Mouse (Mus musculus): ENCODE results near the gene Otx2. TPM values are rescaled to one million over a fixed set of nuclear protein-coding genes. Genes with fewer than 3 reads are reported as not detected.
A peak's percentile ranks its signal among the peaks of the same experiment; 100 is the strongest.

Otx2 gene
- polyA plus RNA-seq, 1 experiment from 2014 or later = 0.33 TPM

GRCm38 (mm10) chr14:48707844-48708383 lies 34.3 kb upstream of the Otx2 start:
- DNase-seq (ENCODE audit: low spot score) (no peak), ATAC-seq (ENCODE audit: insufficient read depth, low FRiP score, low TSS enrichment) (no peak)
- WGBS = 4% methylated on average over 6 of the region's 6 CpGs
- Histone ChIP-seq H3K36me3 (ENCODE audit: control insufficient read depth, insufficient read depth, low read length) (no peaks in the 10 kb centered on the region), H3K9ac (ENCODE audit: low read length) (no peak overlapping the region), H3K4me3 (ENCODE audit: low read depth, low read length) (no peak overlapping the region), H3K4me2 (ENCODE audit: low read depth) (no peak overlapping the region), H3K27ac (ENCODE audit: low read depth, low read length) (no peak overlapping the region), H3K27me3 (ENCODE audit: control insufficient read depth, insufficient read depth, low read length) (peaks cover 54% of the 10 kb centered on the region), H3K9me3 (ENCODE audit: control insufficient read depth, low read length) (no peaks in the 10 kb centered on the region), H3K4me1 (ENCODE audit: control insufficient read depth, insufficient read depth, low read length) (no peaks in the 10 kb centered on the region)

- Histone ChIP-seq H3K36me3 (ENCODE audit: control insufficient read depth, insufficient read depth, low read length) (no peaks in the 10 kb centered on the region), H3K4me2 (ENCODE audit: low read depth) (no peak overlapping the region), H3K9me3 (ENCODE audit: control insufficient read depth, low read length) (no peaks in the 10 kb centered on the region), H3K4me3 (ENCODE audit: low read depth, low read length) (no peak overlapping the region), H3K27me3 (ENCODE audit: control insufficient read depth, insufficient read depth, low read length) (peaks cover 54% of the 10 kb centered on the region), H3K4me1 (ENCODE audit: control insufficient read depth, insufficient read depth, low read length) (no peaks in the 10 kb centered on the region), H3K9ac (ENCODE audit: low read length) (no peak overlapping the region), H3K27ac (ENCODE audit: low read depth, low read length) (no peak overlapping the region)
- no peak for DNase-seq (ENCODE audit: low spot score)
- ATAC-seq (ENCODE audit: insufficient read depth, low FRiP score, low TSS enrichment) = no peak
- WGBS = 60% methylated on average over 5 of the region's 5 CpGs
Measured at GRCm38 (mm10) chr14:48707391-48707790, 33.8 kb upstream of the Otx2 start.

- Histone ChIP-seq H3K4me3 (ENCODE audit: low read depth, low read length) (no peak overlapping the region), H3K36me3 (ENCODE audit: control insufficient read depth, insufficient read depth, low read length) (no peaks in the 10 kb centered on the region), H3K27me3 (ENCODE audit: control insufficient read depth, insufficient read depth, low read length) (peaks cover 16% of the 10 kb centered on the region), H3K27ac (ENCODE audit: low read depth, low read length) (no peak overlapping the region), H3K4me2 (ENCODE audit: low read depth) (no peak overlapping the region), H3K4me1 (ENCODE audit: control insufficient read depth, insufficient read depth, low read length) (no peaks in the 10 kb centered on the region), H3K9me3 (ENCODE audit: control insufficient read depth, low read length) (no peaks in the 10 kb centered on the region), H3K9ac (ENCODE audit: low read length) (no peak overlapping the region)
- 15% methylated on average over 8 of the region's 8 CpGs for WGBS
- ATAC-seq (ENCODE audit: insufficient read depth, low FRiP score, low TSS enrichment) = no peak
- no peak for DNase-seq (ENCODE audit: low spot score)
Measured at GRCm38 (mm10) chr14:48700790-48701370, 27.3 kb upstream of the Otx2 start.

GRCm38 (mm10) chr14:48679590-48679989 lies 6.0 kb upstream of the Otx2 start:
- H3K4me2 ChIP-seq (ENCODE audit: low read depth) = no peak overlapping the region
- WGBS = 77% methylated on average over 5 of the region's 5 CpGs
- H3K27me3 ChIP-seq (ENCODE audit: control insufficient read depth, insufficient read depth, low read length) = peaks cover 27% of the 10 kb centered on the region
- H3K4me3 ChIP-seq (ENCODE audit: low read depth, low read length) = no peak overlapping the region
- DNase-seq (ENCODE audit: low spot score) (no peak), ATAC-seq (ENCODE audit: insufficient read depth, low FRiP score, low TSS enrichment) (no peak)
- no peak overlapping the region for H3K27ac ChIP-seq (ENCODE audit: low read depth, low read length)
- H3K4me1 ChIP-seq (ENCODE audit: control insufficient read depth, insufficient read depth, low read length) = no peaks in the 10 kb centered on the region
- H3K9ac ChIP-seq (ENCODE audit: low read length) = no peak overlapping the region
- H3K36me3 ChIP-seq (ENCODE audit: control insufficient read depth, insufficient read depth, low read length) = no peaks in the 10 kb centered on the region
- H3K9me3 ChIP-seq (ENCODE audit: control insufficient read depth, low read length) = no peaks in the 10 kb centered on the region

- no peak overlapping the region for H3K4me2 ChIP-seq (ENCODE audit: low read depth)
- H3K36me3 ChIP-seq (ENCODE audit: control insufficient read depth, insufficient read depth, low read length) = no peaks in the 10 kb centered on the region
- ATAC-seq (ENCODE audit: insufficient read depth, low FRiP score, low TSS enrichment) (no peak), DNase-seq (ENCODE audit: low spot score) (no peak)
- peaks cover 36% of the 10 kb centered on the region for H3K27me3 ChIP-seq (ENCODE audit: control insufficient read depth, insufficient read depth, low read length)
- no peaks in the 10 kb centered on the region for H3K4me1 ChIP-seq (ENCODE audit: control insufficient read depth, insufficient read depth, low read length)
- H3K27ac ChIP-seq (ENCODE audit: low read depth, low read length) = no peak overlapping the region
- 81% methylated on average over 3 of the region's 3 CpGs for WGBS
- H3K4me3 ChIP-seq (ENCODE audit: low read depth, low read length) = no peak overlapping the region
- no peaks in the 10 kb centered on the region for H3K9me3 ChIP-seq (ENCODE audit: control insufficient read depth, low read length)
- H3K9ac ChIP-seq (ENCODE audit: low read length) = no peak overlapping the region
Measured at GRCm38 (mm10) chr14:48678674-48679073, 5.1 kb upstream of the Otx2 start.

GRCm38 (mm10) chr14:48674036-48674831 lies 615 bp upstream of the Otx2 start:
- Histone ChIP-seq H3K36me3 (ENCODE audit: control insufficient read depth, insufficient read depth, low read length) (no peaks in the 10 kb centered on the region), H3K9ac (ENCODE audit: low read length) (no peak overlapping the region), H3K4me2 (ENCODE audit: low read depth) (no peak overlapping the region), H3K27ac (ENCODE audit: low read depth, low read length) (no peak overlapping the region), H3K9me3 (ENCODE audit: control insufficient read depth, low read length) (no peaks in the 10 kb centered on the region), H3K4me3 (ENCODE audit: low read depth, low read length) (no peak overlapping the region), H3K4me1 (ENCODE audit: control insufficient read depth, insufficient read depth, low read length) (no peaks in the 10 kb centered on the region), H3K27me3 (ENCODE audit: control insufficient read depth, insufficient read depth, low read length) (peaks cover 80% of the 10 kb centered on the region)
- WGBS = 1% methylated on average over 36 of the region's 36 CpGs
- ATAC-seq (ENCODE audit: insufficient read depth, low FRiP score, low TSS enrichment) (peak; percentile 27; the same call in 1 of the 2 replicates), DNase-seq (ENCODE audit: low spot score) (no peak)

GRCm38 (mm10) chr14:48672611-48673176 lies 925 bp downstream of the Otx2 start:
- ATAC-seq (ENCODE audit: insufficient read depth, low FRiP score, low TSS enrichment) (no peak), DNase-seq (ENCODE audit: low spot score) (no peak)
- H3K9ac ChIP-seq (ENCODE audit: low read length) = no peak overlapping the region

GRCm38 (mm10) chr14:48671480-48672240 lies 2.0 kb downstream of the Otx2 start:
- Histone ChIP-seq H3K4me2 (ENCODE audit: low read depth) (no peak overlapping the region), H3K27ac (ENCODE audit: low read depth, low read length) (no peak overlapping the region)

More at GRCm38 (mm10) chr14:48672611-48673176, 925 bp downstream of the Otx2 start:
- H3K27ac ChIP-seq (ENCODE audit: low read depth, low read length) = no peak overlapping the region
- H3K36me3 ChIP-seq (ENCODE audit: control insufficient read depth, insufficient read depth, low read length) = no peaks in the 10 kb centered on the region
- H3K27me3 ChIP-seq (ENCODE audit: control insufficient read depth, insufficient read depth, low read length) = peaks cover 91% of the 10 kb centered on the region
- no peaks in the 10 kb centered on the region for H3K9me3 ChIP-seq (ENCODE audit: control insufficient read depth, low read length)
- no peak overlapping the region for H3K4me2 ChIP-seq (ENCODE audit: low read depth)
- H3K4me1 ChIP-seq (ENCODE audit: control insufficient read depth, insufficient read depth, low read length) = no peaks in the 10 kb centered on the region
- no peak overlapping the region for H3K4me3 ChIP-seq (ENCODE audit: low read depth, low read length)
- WGBS = 9% methylated on average over 10 of the region's 10 CpGs

More at GRCm38 (mm10) chr14:48671480-48672240, 2.0 kb downstream of the Otx2 start:
- ATAC-seq (ENCODE audit: insufficient read depth, low FRiP score, low TSS enrichment) (no peak), DNase-seq (ENCODE audit: low spot score) (no peak)
- Histone ChIP-seq H3K27me3 (ENCODE audit: control insufficient read depth, insufficient read depth, low read length) (peaks cover 98% of the 10 kb centered on the region), H3K4me3 (ENCODE audit: low read depth, low read length) (no peak overlapping the region), H3K36me3 (ENCODE audit: control insufficient read depth, insufficient read depth, low read length) (no peaks in the 10 kb centered on the region), H3K9me3 (ENCODE audit: control insufficient read depth, low read length) (no peaks in the 10 kb centered on the region), H3K4me1 (ENCODE audit: control insufficient read depth, insufficient read depth, low read length) (no peaks in the 10 kb centered on the region), H3K9ac (ENCODE audit: low read length) (no peak overlapping the region)
- WGBS = 12% methylated on average over 9 of the region's 9 CpGs
